Mouse (Mus musculus) E14TG2a.4 (cell line): ENCODE data around the gene Omg.

Source experiments
- CTCF ChIP-seq: conservative IDR thresholded peaks from 2 replicates; pipeline ENCODE4 v1.5.1; 2014; ENCODE audit warnings: low read length
- NANOG ChIP-seq: IDR thresholded peaks from 2 replicates; pipeline ENCODE4 v1.6.1; 2014; ENCODE audit warnings: borderline replicate concordance, low read length, mixed read lengths
- POU5F1 ChIP-seq: IDR thresholded peaks from 2 replicates; pipeline ENCODE4 v1.6.1; 2014; ENCODE audit warnings: low read length, borderline replicate concordance

DNA sequence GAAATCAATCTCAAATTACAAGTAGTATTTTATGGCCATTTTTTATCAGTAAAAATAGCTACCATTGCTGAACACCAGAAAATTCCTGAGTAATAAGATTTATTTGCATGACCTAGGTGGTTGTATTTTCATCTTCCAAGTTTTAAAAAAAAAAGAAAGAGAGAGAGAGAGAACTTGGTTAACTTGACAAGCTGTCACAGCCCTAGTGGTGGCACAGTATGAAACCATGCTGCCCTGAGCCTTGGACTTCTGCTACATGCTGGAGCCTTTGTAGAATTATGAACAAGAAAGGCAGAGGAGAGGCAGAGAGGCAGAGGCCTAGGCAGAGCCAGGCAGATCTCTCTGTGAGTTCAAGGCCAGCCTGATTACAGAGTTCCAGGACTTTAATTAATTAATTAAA lies 18.0 kb upstream of the Omg start:
- no peak for TF ChIP-seq CTCF
- TF ChIP-seq POU5F1: no peak
- no peak for TF ChIP-seq NANOG
